Mouse (Mus musculus): ENCODE measurements around the gene Krt90. TPM values are rescaled to one million over a fixed set of nuclear protein-coding genes. Genes with fewer than 3 reads are reported as not detected.

The Krt90 gene
- not detected for total RNA-seq (2022)

- DNase-seq (ENCODE audit: low spot score in 2 of 2): no peak
These were observed at the start of gene Krt90 for GRCm38 (mm10) chr15:101562850-101563249. Gene Krt90 (minus strand): TSS chr15:101562950.

GRCm38 (mm10) chr15:101599123-101599522 lies 36.4 kb upstream of the Krt90 start:
- no peak for DNase-seq (ENCODE audit: low spot score in 2 of 2)

GRCm38 (mm10) chr15:101588216-101588615 lies 25.5 kb upstream of the Krt90 start:
- no peak for DNase-seq (ENCODE audit: low spot score in 2 of 2)

GRCm38 (mm10) chr15:101584456-101584855 lies 21.7 kb upstream of the Krt90 start:
- no peak for DNase-seq (ENCODE audit: low spot score in 2 of 2)

- no peak for DNase-seq (ENCODE audit: low spot score in 2 of 2)
These were observed 20.6 kb upstream of the Krt90 start for GRCm38 (mm10) chr15:101583211-101583965.

- DNase-seq (ENCODE audit: low spot score in 2 of 2): peak in 1 of 2 experiments; percentile 30
These were observed 19.0 kb upstream of the Krt90 start for GRCm38 (mm10) chr15:101581701-101582100.

GRCm38 (mm10) chr15:101575506-101575905 lies 12.8 kb upstream of the Krt90 start:
- no peak for DNase-seq (ENCODE audit: low spot score in 2 of 2)

- no peak for DNase-seq (ENCODE audit: low spot score in 2 of 2)
These were observed 11.1 kb upstream of the Krt90 start, which contains the start of gene Krt75 for GRCm38 (mm10) chr15:101573796-101574345. Gene Krt75 (minus strand): TSS chr15:101573904.

GRCm38 (mm10) chr15:101567780-101568179 lies 5.0 kb upstream of the Krt90 start:
- DNase-seq (ENCODE audit: low spot score in 2 of 2): no peak

GRCm38 (mm10) chr15:101558034-101558646 lies 4.6 kb downstream of the Krt90 start:
- no peak for DNase-seq (ENCODE audit: low spot score in 2 of 2)

- DNase-seq (ENCODE audit: low spot score in 2 of 2): no peak
These were observed 9.6 kb downstream of the Krt90 start for GRCm38 (mm10) chr15:101553169-101553568.

- DNase-seq (ENCODE audit: low spot score in 2 of 2): peak in 1 of 2 experiments; percentile 12
These were observed 10.6 kb downstream of the Krt90 start for GRCm38 (mm10) chr15:101552188-101552587.

- DNase-seq (ENCODE audit: low spot score in 2 of 2): no peak
These were observed 12.2 kb downstream of the Krt90 start, which contains the start of gene Krt82 for GRCm38 (mm10) chr15:101550567-101550966. Gene Krt82 (minus strand): TSS chr15:101550667.

- no peak for DNase-seq (ENCODE audit: low spot score in 2 of 2)
These were observed 18.3 kb downstream of the Krt90 start for GRCm38 (mm10) chr15:101544478-101544877.

GRCm38 (mm10) chr15:101542543-101542942 lies 20.2 kb downstream of the Krt90 start:
- DNase-seq (ENCODE audit: low spot score in 2 of 2): no peak

- no peak for DNase-seq (ENCODE audit: low spot score in 2 of 2)
These were observed 24.2 kb downstream of the Krt90 start for GRCm38 (mm10) chr15:101538580-101538900.

GRCm38 (mm10) chr15:101537864-101538579 lies 24.7 kb downstream of the Krt90 start:
- DNase-seq (ENCODE audit: low spot score in 2 of 2): no peak

- DNase-seq (ENCODE audit: low spot score in 2 of 2): no peak
These were observed 26.5 kb downstream of the Krt90 start for GRCm38 (mm10) chr15:101536054-101536850.

GRCm38 (mm10) chr15:101532720-101533119 lies 30.0 kb downstream of the Krt90 start, which contains the start of gene Krt84:
Gene Krt84 (minus strand): TSS chr15:101532820.
- no peak for DNase-seq (ENCODE audit: low spot score in 2 of 2)

GRCm38 (mm10) chr15:101522556-101523232 lies 40.1 kb downstream of the Krt90 start:
- DNase-seq (ENCODE audit: low spot score in 2 of 2): no peak

Measured in left cerebral cortex, adult 8-10 months (tissue).